Mouse (Mus musculus): ENCODE measurements around the gene 2810006K23Rik. TPM values are rescaled to one million over a fixed set of nuclear protein-coding genes. Genes with fewer than 3 reads are reported as not detected.

2810006K23Rik gene
- total and polyA plus RNA-seq, 3 experiments, result 7.6 to 13.3 TPM; not detected in 1

GRCm38 (mm10) chr5:124327510-124328364 is at the start of gene 2810006K23Rik, which contains the start of gene Mphosph9 (continued):
- peak; percentile 99 for TF ChIP-seq NELFE (IDR thresholded peaks at IDR 0.05; ENCODE audit: low read depth, low read length)
- no peak for TF ChIP-seq UBTF (IDR thresholded peaks at IDR 0.05; ENCODE audit: borderline replicate concordance, insufficient read depth, low read depth, low read length)
- TF ChIP-seq ELF1 (IDR thresholded peaks at IDR 0.05; ENCODE audit: low read depth, low read length), result peak; percentile 68
- peak; percentile 36 for TF ChIP-seq MXI1 (IDR thresholded peaks at IDR 0.05; ENCODE audit: low read depth, low read length)
- peak; percentile 99 to 100 for TF ChIP-seq POLR2A (IDR thresholded peaks at IDR 0.05; ENCODE audit: control insufficient read depth in 1 of 2, insufficient read depth in 1 of 2, low read depth in 1 of 2, low read length in 2 of 2, poor library complexity in 1 of 2)

- H3K27ac ChIP-seq (ENCODE audit: control insufficient read depth, low read depth, low read length), result no peak overlapping the region
- TF ChIP-seq TAL1 (IDR thresholded peaks at IDR 0.05; ENCODE audit: low read length) (no peak), E2F4 (IDR thresholded peaks at IDR 0.05; ENCODE audit: borderline replicate concordance, low read depth, low read length) (no peak), ELF1 (IDR thresholded peaks at IDR 0.05; ENCODE audit: low read depth, low read length) (no peak), NRF1 (IDR thresholded peaks at IDR 0.05; ENCODE audit: insufficient read depth, low read depth, low read length, poor library complexity, severe bottlenecking) (no peak)
- no peak for DNase-seq (ENCODE audit: low read depth, low spot score)
- H3K79me2 ChIP-seq (ENCODE audit: control insufficient read depth, insufficient read depth, low read length, poor library complexity), result no peaks in the 10 kb centered on the region
- H3K36me3 ChIP-seq (ENCODE audit: control insufficient read depth in 1 of 2, insufficient read depth in 2 of 2, low read length in 2 of 2), result peaks cover 0 to 6% of the 10 kb centered on the region in 2 experiments; a peak in 1 of 4 replicates
- H3K9me3 ChIP-seq (replicated peaks; ENCODE audit: insufficient read depth, low read length), result no peaks in the 10 kb centered on the region
- no peaks in the 10 kb centered on the region for H3K4me1 ChIP-seq (ENCODE audit: control insufficient read depth in 1 of 2, insufficient read depth in 2 of 2, low read length in 2 of 2)
- H3K9ac ChIP-seq (ENCODE audit: control insufficient read depth, low read depth, low read length, poor library complexity, severe bottlenecking), result no peak overlapping the region
- no peaks in the 10 kb centered on the region for H3K27me3 ChIP-seq (ENCODE audit: control insufficient read depth in 1 of 2, insufficient read depth in 2 of 2, low read length in 2 of 2)
- H3K4me3 ChIP-seq (ENCODE audit: control insufficient read depth in 1 of 2, insufficient read depth in 1 of 2, low read depth in 2 of 2, low read length in 2 of 2), result no peak overlapping the region
Observed at GRCm38 (mm10) chr5:124282854-124283253, 45.0 kb upstream of the 2810006K23Rik start.

DNA sequence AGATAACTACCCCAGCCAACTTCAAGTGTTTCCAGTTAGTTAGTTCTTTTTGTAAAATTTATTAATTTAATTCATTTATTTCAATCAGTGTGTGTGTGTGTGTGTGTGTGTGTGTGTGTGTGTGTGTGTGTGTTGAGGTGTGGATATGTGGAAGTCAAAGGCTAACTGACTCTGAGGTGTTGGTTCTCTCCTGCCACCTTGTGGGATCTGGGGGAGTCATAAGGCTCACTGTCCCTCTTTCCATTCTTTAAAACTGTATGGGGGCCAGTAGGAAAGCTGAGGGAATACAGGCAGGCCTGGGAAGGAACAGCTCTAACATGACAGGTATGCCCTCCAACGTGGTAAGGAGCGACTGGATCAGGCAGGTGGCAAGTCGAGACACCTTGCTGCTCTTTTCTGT is 43.6 kb upstream of the 2810006K23Rik start:
- H3K36me3 ChIP-seq (ENCODE audit: control insufficient read depth in 1 of 2, insufficient read depth in 2 of 2, low read length in 2 of 2), result peaks cover 0 to 9% of the 10 kb centered on the region in 2 experiments; a peak in 2 of 4 replicates

More for the DNA sequence above, 43.6 kb upstream of the 2810006K23Rik start:
- Histone ChIP-seq H3K27me3 (ENCODE audit: control insufficient read depth in 1 of 2, insufficient read depth in 2 of 2, low read length in 2 of 2) (no peaks in the 10 kb centered on the region), H3K4me1 (ENCODE audit: control insufficient read depth in 1 of 2, insufficient read depth in 2 of 2, low read length in 2 of 2) (no peaks in the 10 kb centered on the region), H3K9me3 (replicated peaks; ENCODE audit: insufficient read depth, low read length) (no peaks in the 10 kb centered on the region), H3K4me3 (ENCODE audit: control insufficient read depth in 1 of 2, insufficient read depth in 1 of 2, low read depth in 2 of 2, low read length in 2 of 2) (no peak overlapping the region), H3K27ac (ENCODE audit: control insufficient read depth, low read depth, low read length) (no peak overlapping the region), H3K9ac (ENCODE audit: control insufficient read depth, low read depth, low read length, poor library complexity, severe bottlenecking) (no peak overlapping the region), H3K79me2 (ENCODE audit: control insufficient read depth, insufficient read depth, low read length, poor library complexity) (no peaks in the 10 kb centered on the region)
- TF ChIP-seq KAT2A (conservative IDR thresholded peaks at IDR 0.05; ENCODE audit: low read depth, low read length) (no peak), RAD21 (IDR thresholded peaks at IDR 0.05; ENCODE audit: low read depth, low read length) (peak; percentile 25), SMC3 (IDR thresholded peaks at IDR 0.05; ENCODE audit: low read depth, low read length) (peak; percentile 41), POLR2A (IDR thresholded peaks at IDR 0.05; ENCODE audit: control insufficient read depth in 1 of 2, insufficient read depth in 1 of 2, low read depth in 1 of 2, low read length in 2 of 2, poor library complexity in 1 of 2) (no peak), CTCF (IDR thresholded peaks at IDR 0.05 in 2 of 3, conservative IDR thresholded peaks at IDR 0.05 in 1 of 3; ENCODE audit: control insufficient read depth in 1 of 3, insufficient read depth in 1 of 3, low read depth in 2 of 3, low read length in 3 of 3, poor library complexity in 1 of 3, severe bottlenecking in 1 of 3) (peak in 1 of 3 experiments; percentile 36; a peak in 2 of 6 replicates), RCOR1 (IDR thresholded peaks at IDR 0.05; ENCODE audit: low read depth, low read length) (no peak), MAFK (IDR thresholded peaks at IDR 0.05; ENCODE audit: borderline replicate concordance, low read depth, low read length) (no peak)
- DNase-seq (ENCODE audit: low read depth, low spot score), result peak; percentile 12

Data from MEL (cell line).